In the genomic region with DNA sequence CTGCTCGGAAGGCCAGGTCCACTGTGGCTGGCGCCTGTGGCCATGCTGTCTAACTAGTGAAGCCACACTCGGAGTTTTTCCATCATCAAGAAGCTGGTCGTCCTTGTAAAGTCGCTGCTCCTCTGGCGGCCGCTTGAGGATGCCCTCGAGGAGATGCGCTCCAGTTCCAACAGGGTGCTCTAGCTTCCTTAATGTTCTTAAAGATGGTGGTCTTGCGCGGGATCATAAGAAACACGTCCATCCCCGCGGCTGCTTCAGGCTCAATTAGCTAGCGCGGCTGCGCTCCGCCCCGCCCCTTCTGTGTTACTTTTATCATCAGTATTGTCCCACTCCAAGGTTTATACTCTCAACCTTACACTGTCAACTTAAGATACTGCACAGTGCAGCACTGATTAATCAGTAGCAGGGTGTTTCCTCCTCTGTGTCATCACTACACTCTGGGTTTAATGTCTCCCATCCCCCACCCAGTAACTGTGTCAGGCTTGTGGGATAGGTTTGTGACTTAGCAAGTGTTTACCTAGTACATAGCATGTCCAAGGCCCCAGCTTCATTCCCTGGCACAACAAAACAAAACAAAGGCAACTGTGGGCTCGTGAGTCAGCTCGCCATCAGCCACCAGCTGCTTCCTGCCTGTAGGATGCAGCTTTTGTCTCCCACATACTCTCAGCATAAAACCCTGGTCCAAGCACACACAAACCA, we compare ENCODE assay signal across 8 mouse cellular contexts. TPM values are rescaled to one million over a fixed set of nuclear protein-coding genes. Genes with fewer than 3 reads are reported as not detected.
DNase-seq lines count a peak whose midpoint lies in the region; ATAC-seq and TF ChIP-seq lines count a peak whose summit lies in the region.

No protein-coding gene starts in this region.

- peaks cover 11% of the 10 kb centered on the region for H3K4me1 ChIP-seq in hindbrain, embryonic 11.5 days (replicated peaks; ENCODE audit: control insufficient read depth, insufficient read depth, low read length)
- H3K4me1 ChIP-seq in hindbrain, embryonic 16.5 days (ENCODE audit: control insufficient read depth, insufficient read depth, low read depth, low read length): peaks cover 7% of the 10 kb centered on the region
- H3K4me1 ChIP-seq in E14TG2a.4 (replicated peaks; ENCODE audit: low read depth, low read length): peaks cover 39% of the 10 kb centered on the region
- H3K4me1 ChIP-seq in embryonic fibroblast, embryonic 13.5 days (ENCODE audit: control insufficient read depth, insufficient read depth, low read length): peaks cover 28% of the 10 kb centered on the region
- H3K4me1 ChIP-seq in liver, postnatal 0 days (ENCODE audit: insufficient read depth): peaks cover 5% of the 10 kb centered on the region; the same call in 1 of the 2 replicates
- peaks cover 3% of the 10 kb centered on the region; the same call in 1 of the 2 replicates for H3K4me1 ChIP-seq in kidney, adult 2 months (ENCODE audit: control insufficient read depth, insufficient read depth, low read length)

- TF ChIP-seq CTCF in E14TG2a.4 (conservative IDR thresholded peaks at IDR 0.05; ENCODE audit: low read length): no peak
- no peak for TF ChIP-seq CTCF in embryonic fibroblast, embryonic 13.5 days (IDR thresholded peaks at IDR 0.05; ENCODE audit: borderline replicate concordance, insufficient read depth, low read length)
- TF ChIP-seq CTCF in liver, postnatal 0 days (IDR thresholded peaks at IDR 0.05; ENCODE audit: low read depth): no peak
- TF ChIP-seq CTCF in kidney, adult 2 months (conservative IDR thresholded peaks at IDR 0.05; ENCODE audit: insufficient read depth, insufficient read length, low read depth, low read length): no peak

- no peak overlapping the region for H3K9ac ChIP-seq in hindbrain, embryonic 11.5 days (ENCODE audit: low read depth, low read length)
- H3K9ac ChIP-seq in hindbrain, embryonic 16.5 days (ENCODE audit: low read depth, low read length): no peak overlapping the region
- no peak overlapping the region for H3K9ac ChIP-seq in liver, postnatal 0 days (replicated peaks)

- H3K4me2 ChIP-seq in hindbrain, embryonic 11.5 days (replicated peaks; ENCODE audit: low read depth, low read length): no peak overlapping the region
- H3K4me2 ChIP-seq in hindbrain, embryonic 16.5 days (ENCODE audit: low read length): no peak overlapping the region
- no peak overlapping the region for H3K4me2 ChIP-seq in liver, postnatal 0 days (ENCODE audit: low read depth, low read length)

- no peak overlapping the region for H3K27ac ChIP-seq in hindbrain, embryonic 11.5 days (ENCODE audit: low read depth, low read length)
- H3K27ac ChIP-seq in hindbrain, embryonic 16.5 days (ENCODE audit: low read depth, low read length): no peak overlapping the region
- peak overlapping the region; percentile 28 for H3K27ac ChIP-seq in embryonic fibroblast, embryonic 13.5 days (ENCODE audit: insufficient read depth, low read length)
- no peak overlapping the region for H3K27ac ChIP-seq in liver, postnatal 0 days (ENCODE audit: low read depth)
- H3K27ac ChIP-seq in kidney, adult 2 months (ENCODE audit: insufficient read depth, low read depth, low read length): no peak overlapping the region

- ATAC-seq in hindbrain, embryonic 11.5 days (ENCODE audit: low FRiP score): peak; percentile 55
- no peak for ATAC-seq in hindbrain, embryonic 16.5 days
- ATAC-seq in liver, postnatal 0 days: peak; percentile 45; the same call in 1 of the 2 replicates

- H3K9me3 ChIP-seq in hindbrain, embryonic 11.5 days (ENCODE audit: control insufficient read depth, low read length): no peaks in the 10 kb centered on the region
- no peaks in the 10 kb centered on the region for H3K9me3 ChIP-seq in hindbrain, embryonic 16.5 days (ENCODE audit: control insufficient read depth, low read length)
- H3K9me3 ChIP-seq in E14TG2a.4 (ENCODE audit: low read length): no peaks in the 10 kb centered on the region
- H3K9me3 ChIP-seq in liver, postnatal 0 days (ENCODE audit: low read length): no peaks in the 10 kb centered on the region

- H3K27me3 ChIP-seq in hindbrain, embryonic 11.5 days (ENCODE audit: control insufficient read depth, insufficient read depth, low read length): peaks cover 9% of the 10 kb centered on the region; the same call in 1 of the 2 replicates
- H3K27me3 ChIP-seq in hindbrain, embryonic 16.5 days (replicated peaks; ENCODE audit: control insufficient read depth, insufficient read depth, low read length): peaks cover 6% of the 10 kb centered on the region; the same call in 1 of the 2 replicates
- peaks cover 81% of the 10 kb centered on the region for H3K27me3 ChIP-seq in E14TG2a.4 (ENCODE audit: insufficient read depth, low read length)
- H3K27me3 ChIP-seq in liver, postnatal 0 days (ENCODE audit: insufficient read depth, low read length): no peaks in the 10 kb centered on the region
- H3K27me3 ChIP-seq in kidney, adult 2 months (replicated peaks; ENCODE audit: control insufficient read depth, insufficient read depth, low read length): no peaks in the 10 kb centered on the region; the same call in 1 of the 2 replicates

- 66% methylated on average over 21 of the region's 21 CpGs for WGBS in hindbrain, embryonic 11.5 days
- 67% methylated on average over 21 of the region's 21 CpGs for WGBS in hindbrain, embryonic 16.5 days
- 61% methylated on average over 21 of the region's 21 CpGs for WGBS in liver, postnatal 0 days (ENCODE audit: insufficient replicate concordance)
- 75% methylated on average over 21 of the region's 21 CpGs for WGBS in kidney, adult 2 months

- no peak for TF ChIP-seq POLR2A in embryonic fibroblast, embryonic 13.5 days (IDR thresholded peaks at IDR 0.05; ENCODE audit: low read depth, low read length)
- TF ChIP-seq POLR2A in kidney, adult 2 months (IDR thresholded peaks at IDR 0.05; ENCODE audit: low read depth, low read length): no peak

- no peak for TF ChIP-seq EP300 in liver, postnatal 0 days (IDR thresholded peaks at IDR 0.05; ENCODE audit: low read depth)

- no peaks in the 10 kb centered on the region for H3K36me3 ChIP-seq in hindbrain, embryonic 11.5 days (ENCODE audit: control insufficient read depth, insufficient read depth, low read length)
- no peaks in the 10 kb centered on the region for H3K36me3 ChIP-seq in hindbrain, embryonic 16.5 days (ENCODE audit: control insufficient read depth, insufficient read depth, low read length)
- H3K36me3 ChIP-seq in E14TG2a.4 (ENCODE audit: insufficient read depth, low read length): no peaks in the 10 kb centered on the region
- H3K36me3 ChIP-seq in liver, postnatal 0 days (replicated peaks; ENCODE audit: insufficient read depth, low read length): no peaks in the 10 kb centered on the region
- H3K36me3 ChIP-seq in kidney, adult 2 months (ENCODE audit: control insufficient read depth, insufficient read depth, low read length): no peaks in the 10 kb centered on the region

- H3K4me3 ChIP-seq in hindbrain, embryonic 11.5 days (ENCODE audit: low read depth, low read length): no peak overlapping the region
- H3K4me3 ChIP-seq in hindbrain, embryonic 16.5 days (ENCODE audit: low read length): no peak overlapping the region
- 0 out of 2 replicates have a peak overlapping the region, but pooled peaks have one; percentile 27 for H3K4me3 ChIP-seq in E14TG2a.4 (replicated peaks; ENCODE audit: low read length)
- H3K4me3 ChIP-seq in embryonic fibroblast, embryonic 13.5 days (ENCODE audit: insufficient read depth, low read length): no peak overlapping the region
- no peak overlapping the region for H3K4me3 ChIP-seq in liver, postnatal 0 days (ENCODE audit: low read depth, low read length)
- H3K4me3 ChIP-seq in kidney, adult 2 months (ENCODE audit: insufficient read depth, low read depth, low read length): no peak overlapping the region

- peak; percentile 43 for DNase-seq in hindbrain, embryonic 11.5 days (ENCODE audit: low spot score)
- no peak for DNase-seq in liver, postnatal 0 days
- DNase-seq in thymus, postnatal 25 days: peak; percentile 22
- no peak for DNase-seq in kidney, adult 2 months
- no peak for DNase-seq in adrenal gland, postnatal 25 days

RNA-seq across cellular contexts. Expression of a gene that starts 41.1 kb away (rescaled TPM):
- 25.0 and 26.1 TPM in 2 replicates for polyA plus RNA-seq in hindbrain, embryonic 11.5 days (2014; fragmentation: Nextera tagmentation; extraction: Ambion mirVana)
- polyA plus RNA-seq in hindbrain, embryonic 16.5 days (2015; fragmentation: Nextera tagmentation; extraction: Ambion mirVana): 14.3 and 15.5 TPM in 2 replicates
- 4.6 and 6.3 TPM in 2 replicates for polyA plus RNA-seq in embryonic fibroblast, embryonic 13.5 days (2011; ENCODE audit: insufficient read length, low read depth, missing spikeins)
- polyA plus RNA-seq in liver, postnatal 0 days (2015; fragmentation: Nextera tagmentation; extraction: Ambion mirVana): 3.3 and 3.4 TPM in 2 replicates
- 10.8 and 11.8 TPM in 2 replicates for polyA plus RNA-seq in kidney, adult 2 months (2012; rRNA removed)
- total RNA-seq in adrenal gland, postnatal 25 days (2021): 17.3 and 19.2 TPM in 2 replicates

Comparison
In these comparisons a context has a peak if more than half of its experiments do, and no peak if none do; other contexts are left out.
1. DNase-seq: peak in hindbrain, embryonic 11.5 days (single experiment) and thymus, postnatal 25 days (single experiment); none in liver, postnatal 0 days (single experiment), kidney, adult 2 months (single experiment) and adrenal gland, postnatal 25 days (single experiment).